Mouse (Mus musculus): ENCODE measurements at regions not wholly inside any gene's neighbourhood (a gene's known extent, or its start where the extent isn't known, plus 50 kb on each side); places are given as distances from the start of the nearest gene placed in this dataset.

GRCm38 (mm10) chr2:106210773-106211172 is 207.4 kb upstream of the Dnajc24 start:
- H3K9ac ChIP-seq (replicated peaks): no peak overlapping the region
- no peaks in the 10 kb centered on the region for H3K9me3 ChIP-seq (ENCODE audit: low read length)
- no peak overlapping the region for H3K4me2 ChIP-seq (ENCODE audit: low read depth, low read length)
- TF ChIP-seq EP300 (IDR thresholded peaks at IDR 0.05; ENCODE audit: low read depth) (no peak), CTCF (IDR thresholded peaks at IDR 0.05; ENCODE audit: low read depth) (no peak)
- no peak for ATAC-seq
- DNase-seq: no peak
- no peaks in the 10 kb centered on the region for H3K4me1 ChIP-seq (ENCODE audit: insufficient read depth)
- 67% methylated on average over 1 of the region's 1 CpGs for WGBS (ENCODE audit: insufficient replicate concordance)
- no peaks in the 10 kb centered on the region for H3K27me3 ChIP-seq (ENCODE audit: insufficient read depth, low read length)
- H3K36me3 ChIP-seq (replicated peaks; ENCODE audit: insufficient read depth, low read length): no peaks in the 10 kb centered on the region
- H3K27ac ChIP-seq (ENCODE audit: low read depth): no peak overlapping the region
- H3K4me3 ChIP-seq (ENCODE audit: low read depth, low read length): no peak overlapping the region

GRCm38 (mm10) chr2:106208767-106209250 is 205.5 kb upstream of the Dnajc24 start:
- Histone ChIP-seq H3K4me2 (ENCODE audit: low read depth, low read length) (no peak overlapping the region), H3K4me1 (ENCODE audit: insufficient read depth) (no peaks in the 10 kb centered on the region), H3K36me3 (replicated peaks; ENCODE audit: insufficient read depth, low read length) (no peaks in the 10 kb centered on the region), H3K27ac (ENCODE audit: low read depth) (no peak overlapping the region), H3K9me3 (ENCODE audit: low read length) (no peaks in the 10 kb centered on the region), H3K9ac (replicated peaks) (no peak overlapping the region), H3K27me3 (ENCODE audit: insufficient read depth, low read length) (no peaks in the 10 kb centered on the region), H3K4me3 (ENCODE audit: low read depth, low read length) (no peak overlapping the region)
- no peak for DNase-seq
- 70% methylated on average over 4 of the region's 4 CpGs for WGBS (ENCODE audit: insufficient replicate concordance)
- TF ChIP-seq EP300 (IDR thresholded peaks at IDR 0.05; ENCODE audit: low read depth) (no peak), CTCF (IDR thresholded peaks at IDR 0.05; ENCODE audit: low read depth) (no peak)
- no peak for ATAC-seq

GRCm38 (mm10) chr2:106200130-106200529 is 196.8 kb upstream of the Dnajc24 start:
- no peaks in the 10 kb centered on the region for H3K36me3 ChIP-seq (replicated peaks; ENCODE audit: insufficient read depth, low read length)
- no peak overlapping the region for H3K9ac ChIP-seq (replicated peaks)
- ATAC-seq (no peak), DNase-seq (no peak)
- peaks cover 2% of the 10 kb centered on the region; the same call in 1 of the 2 replicates for H3K27me3 ChIP-seq (ENCODE audit: insufficient read depth, low read length)
- H3K4me2 ChIP-seq (ENCODE audit: low read depth, low read length): no peak overlapping the region
- no peak overlapping the region for H3K27ac ChIP-seq (ENCODE audit: low read depth)
- H3K9me3 ChIP-seq (ENCODE audit: low read length): no peaks in the 10 kb centered on the region
- H3K4me1 ChIP-seq (ENCODE audit: insufficient read depth): no peaks in the 10 kb centered on the region
- 80% methylated on average over 2 of the region's 2 CpGs for WGBS (ENCODE audit: insufficient replicate concordance)
- no peak overlapping the region for H3K4me3 ChIP-seq (ENCODE audit: low read depth, low read length)
- peak; percentile 27 for TF ChIP-seq CTCF (IDR thresholded peaks at IDR 0.05; ENCODE audit: low read depth)
- TF ChIP-seq EP300 (IDR thresholded peaks at IDR 0.05; ENCODE audit: low read depth): no peak

GRCm38 (mm10) chr2:106195170-106195569 is 191.8 kb upstream of the Dnajc24 start:
- Histone ChIP-seq H3K4me3 (ENCODE audit: low read depth, low read length) (no peak overlapping the region), H3K9ac (replicated peaks) (no peak overlapping the region), H3K4me1 (ENCODE audit: insufficient read depth) (no peaks in the 10 kb centered on the region), H3K36me3 (replicated peaks; ENCODE audit: insufficient read depth, low read length) (no peaks in the 10 kb centered on the region), H3K4me2 (ENCODE audit: low read depth, low read length) (no peak overlapping the region), H3K27me3 (ENCODE audit: insufficient read depth, low read length) (peaks cover 8% of the 10 kb centered on the region; the same call in 1 of the 2 replicates), H3K9me3 (ENCODE audit: low read length) (no peaks in the 10 kb centered on the region), H3K27ac (ENCODE audit: low read depth) (no peak overlapping the region)
- 16% methylated on average over 7 of the region's 7 CpGs for WGBS (ENCODE audit: insufficient replicate concordance)
- ATAC-seq: no peak
- TF ChIP-seq CTCF (IDR thresholded peaks at IDR 0.05; ENCODE audit: low read depth) (no peak), EP300 (IDR thresholded peaks at IDR 0.05; ENCODE audit: low read depth) (no peak)
- DNase-seq: no peak

GRCm38 (mm10) chr2:106194369-106195023 is 191.1 kb upstream of the Dnajc24 start:
- peaks cover 8% of the 10 kb centered on the region; the same call in 1 of the 2 replicates for H3K27me3 ChIP-seq (ENCODE audit: insufficient read depth, low read length)
- 11% methylated on average over 14 of the region's 14 CpGs for WGBS (ENCODE audit: insufficient replicate concordance)
- ATAC-seq (no peak), DNase-seq (peak; percentile 70)
- no peak overlapping the region for H3K4me2 ChIP-seq (ENCODE audit: low read depth, low read length)
- H3K4me3 ChIP-seq (ENCODE audit: low read depth, low read length): no peak overlapping the region
- TF ChIP-seq EP300 (IDR thresholded peaks at IDR 0.05; ENCODE audit: low read depth) (no peak), CTCF (IDR thresholded peaks at IDR 0.05; ENCODE audit: low read depth) (peak; percentile 67)
- no peak overlapping the region for H3K27ac ChIP-seq (ENCODE audit: low read depth)
- H3K4me1 ChIP-seq (ENCODE audit: insufficient read depth): no peaks in the 10 kb centered on the region
- no peaks in the 10 kb centered on the region for H3K9me3 ChIP-seq (ENCODE audit: low read length)
- H3K36me3 ChIP-seq (replicated peaks; ENCODE audit: insufficient read depth, low read length): no peaks in the 10 kb centered on the region
- H3K9ac ChIP-seq (replicated peaks): no peak overlapping the region

- Histone ChIP-seq H3K9ac (replicated peaks) (no peak overlapping the region), H3K9me3 (ENCODE audit: low read length) (no peaks in the 10 kb centered on the region), H3K4me1 (ENCODE audit: insufficient read depth) (no peaks in the 10 kb centered on the region), H3K4me3 (ENCODE audit: low read depth, low read length) (no peak overlapping the region), H3K27me3 (ENCODE audit: insufficient read depth, low read length) (peaks cover 8% of the 10 kb centered on the region; the same call in 1 of the 2 replicates), H3K27ac (ENCODE audit: low read depth) (no peak overlapping the region), H3K36me3 (replicated peaks; ENCODE audit: insufficient read depth, low read length) (no peaks in the 10 kb centered on the region), H3K4me2 (ENCODE audit: low read depth, low read length) (no peak overlapping the region)
- DNase-seq: no peak
- ATAC-seq: no peak
- 4% methylated on average over 9 of the region's 9 CpGs for WGBS (ENCODE audit: insufficient replicate concordance)
- no peak for TF ChIP-seq EP300 (IDR thresholded peaks at IDR 0.05; ENCODE audit: low read depth)
- TF ChIP-seq CTCF (IDR thresholded peaks at IDR 0.05; ENCODE audit: low read depth): no peak
These were observed 190.6 kb upstream of the Dnajc24 start for GRCm38 (mm10) chr2:106193889-106194347.

Measured in liver, postnatal 0 days (tissue).